Mouse (Mus musculus): ENCODE results near the gene Kcng1. TPM values are rescaled to one million over a fixed set of nuclear protein-coding genes. Genes with fewer than 3 reads are reported as not detected.

The Kcng1 gene
- total RNA-seq, 2 experiments from 2014 or later = not detected

DNA sequence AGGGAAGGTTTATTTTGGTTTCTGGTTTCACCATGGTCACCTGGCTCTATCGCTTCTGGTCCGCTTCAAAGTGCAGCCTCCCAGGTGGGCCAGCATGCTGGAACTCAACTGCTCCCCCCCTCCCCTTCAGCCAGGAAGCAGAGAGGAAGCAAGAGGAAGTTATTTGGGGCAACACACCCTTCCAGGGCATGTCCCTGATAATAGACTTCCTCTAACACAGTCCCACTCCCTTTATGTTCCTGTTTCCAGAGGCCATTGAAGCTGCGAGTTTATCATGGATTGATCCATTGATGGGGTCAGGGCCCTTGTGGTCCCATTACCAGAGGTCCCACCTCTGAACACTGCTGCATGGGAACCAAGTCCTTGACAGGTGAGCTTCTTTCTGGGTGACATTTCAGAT, 21.4 kb downstream of the Kcng1 start:
- no peak for DNase-seq

DNA sequence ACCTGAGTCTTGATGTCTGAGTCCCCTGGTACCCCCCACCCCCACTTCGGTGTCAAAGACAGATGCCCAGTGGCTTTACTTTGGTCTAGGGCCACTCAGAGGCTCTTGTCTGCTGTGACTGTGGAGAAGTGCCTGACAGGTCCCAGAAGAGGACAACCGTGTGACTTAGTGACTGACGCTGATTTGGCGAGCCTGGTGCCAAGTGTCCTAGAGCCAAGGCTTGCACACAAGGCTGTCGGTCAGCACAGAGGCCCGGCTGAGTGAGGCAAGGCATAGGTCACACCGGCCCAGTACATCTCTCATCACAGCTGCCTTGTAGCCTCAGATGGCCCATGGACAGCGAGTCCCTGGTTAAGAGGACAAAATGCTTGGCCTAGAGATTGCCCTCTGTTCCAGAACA, 22.5 kb downstream of the Kcng1 start:
- peak in 1 of 2 experiments; percentile 55 for DNase-seq

- no peak for DNase-seq
Measured at GRCm38 (mm10) chr2:168257188-168257587, 24.3 kb downstream of the Kcng1 start.

DNA sequence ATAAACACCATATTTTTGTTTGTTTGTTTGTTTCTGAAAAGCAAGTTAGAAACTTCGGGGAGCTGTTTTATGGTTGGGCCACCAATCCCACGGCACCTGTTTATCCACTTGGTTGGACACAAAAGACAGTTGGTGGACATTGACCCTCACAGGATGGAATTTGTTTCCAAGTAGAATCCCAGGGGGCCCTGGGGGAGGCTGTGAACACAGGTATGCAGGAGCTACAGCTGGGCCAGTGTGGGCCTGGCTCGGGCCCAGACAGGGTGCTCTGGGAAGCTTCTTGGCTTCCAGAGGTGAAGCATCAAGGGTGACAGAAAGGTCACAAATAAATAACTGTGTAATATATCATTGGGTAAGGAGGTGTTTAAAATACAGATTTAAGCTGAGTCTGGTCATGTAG, 25.0 kb downstream of the Kcng1 start:
- DNase-seq = no peak

DNA sequence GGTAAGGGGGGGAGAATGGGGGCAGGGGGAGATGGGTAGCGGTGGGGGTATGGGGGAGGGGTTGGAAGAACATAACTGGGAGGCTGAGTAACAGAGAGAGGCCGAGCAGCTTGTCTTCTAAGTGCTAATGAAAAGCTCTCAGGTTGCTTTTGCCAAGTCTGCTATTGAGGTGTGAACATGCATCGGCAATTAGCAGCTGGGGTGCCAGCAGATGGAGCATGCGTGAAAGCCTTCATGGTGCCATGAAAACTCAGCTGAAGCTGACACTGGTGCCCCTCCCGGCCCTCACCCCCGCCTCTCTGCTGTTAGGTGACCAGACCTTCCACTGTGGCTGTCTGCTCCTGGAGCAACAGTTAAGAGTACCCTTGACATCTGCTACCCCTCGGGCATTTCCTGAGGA, 27.7 kb downstream of the Kcng1 start:
- DNase-seq = no peak

- DNase-seq = peak; percentile 12 to 19
Measured at GRCm38 (mm10) chr2:168252639-168253292, 28.8 kb downstream of the Kcng1 start.

DNA sequence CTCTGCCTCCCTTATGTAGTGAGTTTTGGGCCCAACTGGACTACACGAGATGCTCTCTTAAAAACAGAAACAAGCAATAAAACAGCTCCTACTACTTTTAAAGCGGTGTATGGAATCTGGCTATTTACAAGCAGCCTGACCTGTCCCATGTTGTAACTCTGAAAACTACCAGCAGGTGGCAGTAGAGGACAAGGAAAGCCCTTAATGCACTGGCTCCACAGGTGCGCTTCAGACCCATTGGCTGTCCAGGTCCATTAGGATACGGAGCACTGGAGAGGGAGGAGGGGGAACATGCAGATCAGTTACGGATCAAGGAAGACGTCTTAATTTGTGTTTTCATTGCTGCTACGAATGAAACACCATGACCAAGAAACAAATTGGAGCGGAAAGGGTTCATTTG, 31.3 kb downstream of the Kcng1 start:
- peak; percentile 79 to 86 for DNase-seq

- no peak for DNase-seq
Measured at GRCm38 (mm10) chr2:168248856-168249245, 32.7 kb downstream of the Kcng1 start.

- DNase-seq = no peak
Measured at GRCm38 (mm10) chr2:168248167-168248855, 33.2 kb downstream of the Kcng1 start.

DNA sequence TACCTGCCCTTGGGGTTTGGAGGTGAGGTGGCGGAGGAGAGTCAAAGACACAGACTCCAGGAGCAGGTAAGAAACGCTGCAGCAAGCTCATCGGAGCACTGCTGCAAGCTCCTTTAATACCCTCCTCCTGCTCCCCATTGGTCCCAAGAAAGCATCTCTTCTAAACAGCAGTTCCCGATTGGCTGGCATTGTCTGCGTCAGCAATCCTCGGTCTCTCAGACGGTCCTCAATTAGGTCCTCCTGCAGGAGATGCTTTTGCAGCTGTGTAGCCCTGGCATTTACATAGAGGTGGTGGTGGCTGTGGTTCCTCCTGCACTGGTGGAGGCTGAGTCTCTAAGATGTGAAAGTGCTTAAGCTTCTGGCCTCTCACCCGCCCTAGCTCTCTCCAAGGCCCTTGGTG, 36.0 kb downstream of the Kcng1 start:
- no peak for DNase-seq

DNA sequence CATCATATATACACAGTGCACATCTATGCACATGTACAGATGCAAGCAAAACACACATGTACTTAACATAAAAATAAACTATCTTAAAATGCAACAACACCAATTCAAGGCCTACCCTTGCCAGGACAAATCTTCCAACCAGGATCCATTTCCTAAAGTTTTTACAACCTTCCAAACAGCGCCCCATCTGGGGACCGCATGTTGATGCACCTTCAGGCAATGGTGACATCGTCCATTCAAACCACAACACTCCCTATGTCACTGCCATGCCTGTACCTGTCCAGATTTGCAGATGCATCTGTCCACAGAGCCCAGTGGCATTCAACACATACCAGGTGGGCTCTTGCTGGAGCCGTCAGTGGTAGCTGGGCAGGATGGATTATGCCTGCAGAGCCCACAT, 38.3 kb downstream of the Kcng1 start:
- DNase-seq = no peak

DNA sequence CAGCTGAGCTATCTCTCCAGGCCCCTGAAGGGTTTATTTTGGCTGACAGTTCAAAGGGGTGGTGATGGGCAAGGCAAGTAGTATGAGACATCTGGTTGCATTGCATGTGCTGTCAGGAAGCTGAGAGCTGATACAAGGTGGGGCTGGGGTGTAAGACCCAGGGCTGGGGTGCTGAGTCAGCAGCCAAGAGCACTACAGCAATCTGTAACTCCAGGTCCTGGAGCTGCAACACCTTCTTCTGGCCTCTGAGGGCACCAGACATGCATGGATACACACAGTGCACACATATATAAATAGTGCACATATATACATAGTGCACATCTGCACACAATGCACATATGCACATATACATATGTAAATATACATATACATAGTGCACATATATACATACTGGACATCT, 38.7 kb downstream of the Kcng1 start:
- no peak for DNase-seq

DNA sequence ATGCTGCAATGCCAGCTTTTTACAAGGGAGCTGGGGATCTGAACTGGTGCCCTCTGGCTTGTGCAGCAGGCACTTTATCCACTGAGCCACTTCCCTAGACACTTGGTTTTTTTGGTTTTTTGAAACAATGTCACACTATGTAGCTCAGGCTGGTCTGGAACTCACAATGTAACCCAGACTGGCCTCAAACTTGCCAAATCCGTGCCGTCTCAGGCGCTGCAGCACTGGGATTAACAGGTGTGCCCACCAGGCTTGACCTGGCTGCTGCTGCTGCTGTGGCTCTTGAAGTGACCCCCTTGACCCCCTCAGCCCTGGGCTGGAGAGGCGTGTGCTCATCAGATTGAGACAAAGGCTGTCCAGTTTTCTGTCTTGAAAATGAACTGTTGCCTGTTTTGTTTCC, 43.2 kb downstream of the Kcng1 start:
- no peak for DNase-seq

DNA sequence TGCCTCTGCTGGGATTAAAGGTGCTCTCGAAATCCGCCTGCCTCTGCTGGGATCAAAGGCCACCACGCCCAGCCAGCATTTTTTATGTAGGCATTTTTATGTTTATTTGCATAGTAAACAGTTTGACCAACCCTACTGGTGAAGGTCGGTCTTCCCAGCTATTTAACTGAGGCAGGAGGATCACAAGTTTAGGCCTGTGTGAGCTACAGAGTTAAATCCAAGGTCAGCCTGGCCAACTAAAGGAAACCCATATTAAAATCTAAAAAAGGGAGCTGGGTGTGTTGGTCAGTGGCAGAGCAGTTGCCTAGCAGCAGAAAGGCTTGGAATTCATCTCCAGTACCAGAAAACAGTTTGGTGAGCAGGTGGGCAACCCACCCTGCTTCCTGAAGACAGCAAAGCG, 48.2 kb downstream of the Kcng1 start:
- no peak for DNase-seq

- no peak for DNase-seq
Measured at GRCm38 (mm10) chr2:168231471-168231829, 50.1 kb downstream of the Kcng1 start.

DNA sequence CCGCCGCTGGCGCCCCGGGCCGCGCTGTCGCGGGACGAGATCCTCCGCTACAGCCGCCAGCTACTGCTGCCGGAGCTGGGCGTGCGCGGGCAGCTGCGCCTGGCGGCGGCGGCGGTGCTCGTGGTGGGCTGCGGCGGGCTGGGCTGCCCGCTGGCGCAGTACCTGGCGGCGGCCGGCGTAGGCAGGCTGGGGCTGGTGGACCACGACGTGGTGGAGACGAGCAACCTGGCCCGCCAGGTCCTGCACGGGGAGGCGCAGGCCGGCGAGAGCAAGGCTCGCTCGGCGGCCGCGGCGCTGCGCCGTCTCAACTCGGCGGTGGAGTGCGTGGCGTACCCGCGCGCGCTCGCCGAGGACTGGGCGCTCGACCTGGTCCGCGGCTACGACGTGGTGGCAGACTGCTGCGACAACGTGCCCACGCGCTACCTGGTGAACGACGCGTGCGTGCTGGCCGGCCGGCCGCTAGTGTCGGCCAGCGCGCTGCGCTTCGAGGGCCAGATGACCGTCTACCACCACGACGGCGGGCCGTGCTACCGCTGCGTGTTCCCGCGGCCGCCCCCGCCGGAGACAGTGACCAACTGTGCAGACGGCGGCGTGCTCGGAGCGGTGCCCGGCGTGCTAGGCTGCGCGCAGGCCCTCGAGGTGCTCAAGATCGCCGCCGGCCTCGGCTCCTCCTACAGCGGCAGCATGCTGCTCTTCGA, 50.6 kb downstream of the Kcng1 start:
- peak in 1 of 2 experiments; percentile 38 for DNase-seq

GRCm38 (mm10) chr2:168230026-168230728, 51.4 kb downstream of the Kcng1 start, which contains the start of the genes Gm20716, Dpm1 and Mocs3:
TSS of gene Gm20716 (minus strand) at chr2:168230364.
TSS of gene Dpm1 (minus strand) at chr2:168230591.
TSS of gene Mocs3 (plus strand) at chr2:168230622.
- peak; percentile 86 to 89 for DNase-seq

GRCm38 (mm10) chr2:168229116-168230025, 52.2 kb downstream of the Kcng1 start:
- DNase-seq = peak; percentile 72 to 75

DNA sequence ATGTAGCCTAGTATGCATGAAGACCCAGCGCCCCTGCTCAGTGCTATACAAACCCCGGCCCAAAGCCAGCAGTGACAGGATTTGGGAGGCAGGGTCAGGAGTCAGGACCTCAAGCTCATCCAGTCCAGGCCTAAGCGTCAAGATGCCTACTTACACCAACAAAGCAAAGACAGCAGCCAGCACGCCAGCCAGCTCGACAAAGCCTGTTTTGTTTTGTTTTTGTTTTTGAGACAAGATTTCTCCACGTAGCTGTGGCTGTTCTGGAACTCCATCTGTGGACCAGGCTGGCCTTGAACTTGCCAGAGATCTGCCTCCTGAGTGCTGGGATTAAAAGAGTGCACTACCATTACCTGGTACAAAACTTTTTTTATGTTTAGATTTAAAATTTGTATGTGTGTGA, 58.2 kb downstream of the Kcng1 start:
- DNase-seq = no peak

DNA sequence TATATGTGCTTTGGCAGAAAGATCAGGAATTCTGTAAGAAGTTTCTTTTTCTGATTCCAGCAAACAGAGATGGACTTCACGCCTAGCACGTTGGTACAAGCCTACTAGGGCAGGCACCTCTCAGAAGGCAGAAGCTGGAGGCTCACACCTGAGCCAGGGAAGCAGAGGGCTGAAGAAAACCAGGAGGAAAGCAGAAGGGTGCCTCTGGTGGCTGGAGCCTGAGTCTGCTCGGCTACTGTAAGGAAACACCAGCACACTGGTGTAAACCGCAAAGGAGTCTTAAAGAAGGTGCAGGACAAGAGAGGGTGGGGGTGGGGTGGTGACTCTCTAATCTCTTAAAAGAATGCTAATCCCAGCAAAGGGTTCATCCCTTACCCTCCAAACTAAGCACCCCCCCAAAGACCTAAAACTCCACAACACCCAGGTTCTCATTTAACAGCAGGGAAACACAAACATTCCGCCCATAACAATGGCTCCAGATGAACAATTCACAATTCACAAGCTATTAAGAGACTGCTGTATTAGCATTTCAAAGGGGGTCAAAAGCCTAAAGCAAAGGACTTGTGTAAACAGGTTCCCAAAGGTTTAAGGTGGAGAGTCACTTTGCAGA, 67.6 kb downstream of the Kcng1 start:
- DNase-seq = no peak

All from adrenal gland, postnatal 36 days (tissue).